Mouse (Mus musculus) small intestine, adult 2 months (tissue): ENCODE measurements around the gene Scarb1.

Source experiments
- CTCF ChIP-seq: fragments of 200-500 bp; IDR thresholded peaks from 2 replicates; pipeline ENCODE4 v1.5.1; 2012; ENCODE audit warnings: low read depth, mild to moderate bottlenecking, control low read depth, inconsistent platforms, low read length, moderate library complexity, mixed read lengths; ENCODE audit not compliant: insufficient replicate concordance, insufficient read length; ENCODE audit errors: extremely low read depth
- POLR2A ChIP-seq: fragments of 200-500 bp; IDR thresholded peaks from 2 replicates; pipeline ENCODE4 v1.6.1; 2012; ENCODE audit warnings: low read depth, mild to moderate bottlenecking, control low read depth, inconsistent platforms, low read length, moderate library complexity

DNA sequence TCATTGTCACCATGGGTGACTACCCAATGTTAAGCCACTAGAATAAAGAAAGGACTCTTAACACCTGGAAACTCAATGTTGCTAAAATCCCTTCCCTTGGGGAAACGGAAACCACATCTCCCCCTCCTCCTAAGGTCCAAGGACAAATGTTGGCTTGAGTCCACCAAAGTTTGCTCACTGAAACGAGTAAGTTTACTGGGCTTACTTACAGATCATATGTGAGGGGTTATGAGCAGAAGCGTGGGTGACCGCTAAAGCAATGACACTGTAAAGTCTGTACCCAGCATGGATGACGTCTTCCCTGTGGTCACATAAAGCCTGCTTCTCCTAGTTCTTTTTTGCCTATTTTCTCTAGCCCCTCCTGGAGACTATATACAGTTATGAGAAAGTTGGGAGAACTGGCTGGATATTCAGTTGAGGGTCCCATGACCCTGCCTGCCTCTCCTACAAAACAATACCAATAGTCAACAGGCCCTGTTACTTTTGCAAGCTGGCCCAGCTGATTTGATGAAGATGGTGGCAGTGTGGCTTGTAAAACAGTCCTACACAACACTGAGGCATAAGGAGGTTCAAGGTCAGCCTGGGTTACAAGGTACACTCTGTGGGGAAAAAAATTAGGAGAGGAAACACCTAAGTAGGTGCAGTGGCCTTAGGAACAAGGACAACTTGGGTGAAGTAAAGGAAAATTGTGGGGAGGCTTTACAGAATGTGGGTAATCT lies 41.2 kb upstream of the Scarb1 start:
- no peak for TF ChIP-seq POLR2A
- TF ChIP-seq CTCF: no peak
